Mouse (Mus musculus) frontal cortex, postnatal 14 days (tissue): ENCODE measurements around the gene Ghsr.
"Not testable (repeated sequence)": the region's sequence is repeated elsewhere in the genome, so short reads cannot be mapped to it uniquely, and the experiment has no call there.

Experiments
- DNase-seq, 2 experiments: peaks; one replicate each; pipeline ENCODE4 v3.0.0; 2022; ENCODE audit warnings: low spot score in 2 of 2

The Ghsr gene

DNA sequence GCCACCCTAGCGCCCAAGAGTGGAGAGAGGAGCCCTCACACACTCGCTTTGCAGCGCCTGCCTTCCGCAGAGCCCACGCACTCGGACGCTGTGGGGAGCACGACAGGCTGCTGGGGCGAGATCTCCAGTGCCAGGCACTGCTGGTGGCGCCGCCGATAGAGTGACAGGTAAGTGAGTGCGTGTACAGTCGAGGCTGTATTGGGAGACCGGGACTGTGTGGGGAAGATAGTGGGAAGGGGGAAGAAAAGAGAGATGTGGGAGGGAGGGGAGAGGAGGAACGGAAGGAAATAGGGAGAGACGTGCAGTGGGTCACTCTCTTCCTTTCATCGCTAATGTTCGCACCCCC, at the start of gene Ghsr:
Gene Ghsr, plus strand, starts transcription at position 76 of the 346 bp plus-strand sequence.
- DNase-seq: no peak

DNA sequence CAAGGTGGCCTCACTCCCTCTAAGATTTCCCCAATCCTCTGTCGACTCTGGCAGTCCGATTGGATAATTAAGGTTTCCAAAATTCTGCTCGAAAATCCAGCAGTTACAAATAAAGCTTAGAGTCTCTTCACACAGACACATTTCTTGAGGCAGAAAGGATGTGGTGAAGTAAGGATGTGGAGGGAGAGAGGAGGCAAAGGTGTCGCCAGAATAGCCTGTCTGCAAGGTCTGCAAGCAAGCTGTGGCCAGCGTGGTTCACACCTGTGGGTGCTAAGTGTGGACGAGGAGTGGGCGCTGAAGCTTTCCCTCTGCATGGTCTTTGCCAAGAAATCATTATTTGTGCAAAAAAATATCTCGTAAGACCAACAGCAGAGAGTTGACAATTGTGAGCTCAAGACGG, 48.6 kb upstream of the Ghsr start:
- DNase-seq: no peak

DNA sequence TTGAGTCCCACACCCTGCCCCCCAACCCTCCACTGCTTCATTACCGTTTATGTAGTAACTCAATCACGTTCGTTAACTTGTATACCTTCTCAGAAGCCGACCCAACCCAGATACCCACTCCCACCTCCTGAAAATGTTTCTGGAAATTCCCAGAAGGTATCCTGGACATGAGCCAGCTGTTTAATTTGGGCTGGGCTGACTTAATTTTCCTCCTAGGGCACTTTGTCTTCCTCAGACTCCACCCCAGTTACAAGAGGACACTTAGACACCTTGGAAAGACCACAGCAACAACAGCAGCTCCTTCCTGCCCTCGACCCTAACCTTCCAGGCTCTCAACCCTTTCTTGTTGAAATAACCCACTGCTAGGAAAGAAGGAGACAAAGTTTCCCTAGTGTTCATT, 47.6 kb upstream of the Ghsr start:
- no peak for DNase-seq

DNA sequence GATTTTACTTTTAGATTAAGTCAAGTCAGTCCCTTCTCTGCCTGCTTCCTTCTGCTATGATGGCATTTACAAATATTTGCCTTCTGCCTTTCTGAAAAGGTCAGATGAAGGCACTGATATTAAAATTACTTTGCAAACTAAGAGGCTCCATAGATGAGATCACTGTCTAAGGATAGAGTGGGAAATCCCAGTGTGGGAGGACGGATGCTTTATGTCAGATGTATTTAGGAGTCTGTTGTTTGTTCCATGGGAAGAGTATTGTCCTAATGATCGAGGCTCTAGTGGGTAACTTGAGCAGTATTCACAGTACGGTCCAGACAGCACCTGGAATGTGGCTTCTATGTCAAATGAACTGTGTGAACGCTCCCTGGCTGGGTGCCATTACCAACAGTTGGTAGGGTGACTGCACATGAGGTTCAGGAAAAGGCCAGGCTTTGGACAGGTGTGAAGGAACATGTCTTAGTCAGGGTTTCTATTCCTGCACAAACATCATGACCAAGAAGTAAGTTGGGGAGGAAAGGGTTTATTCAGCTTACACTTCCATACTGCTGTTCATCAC, 44.4 kb upstream of the Ghsr start:
- no peak for DNase-seq

DNA sequence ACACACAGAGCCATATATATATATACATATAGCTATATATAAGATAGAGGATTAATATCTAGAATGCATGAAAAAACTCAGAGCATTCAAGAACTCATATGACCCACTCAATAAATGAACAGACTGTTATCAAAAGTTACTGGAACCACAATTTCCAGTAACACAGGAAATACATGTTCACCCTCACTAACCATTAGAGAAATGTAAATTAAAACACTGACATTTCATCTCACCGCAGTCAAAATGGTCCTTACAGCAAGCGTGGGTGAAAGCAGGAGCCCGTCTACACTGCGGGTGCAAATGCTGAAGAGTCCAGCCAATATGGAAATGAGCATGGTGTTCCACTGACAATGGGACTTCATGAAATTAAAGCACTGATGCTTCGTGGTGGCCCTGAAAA, 40.4 kb upstream of the Ghsr start:
- no peak for DNase-seq

DNA sequence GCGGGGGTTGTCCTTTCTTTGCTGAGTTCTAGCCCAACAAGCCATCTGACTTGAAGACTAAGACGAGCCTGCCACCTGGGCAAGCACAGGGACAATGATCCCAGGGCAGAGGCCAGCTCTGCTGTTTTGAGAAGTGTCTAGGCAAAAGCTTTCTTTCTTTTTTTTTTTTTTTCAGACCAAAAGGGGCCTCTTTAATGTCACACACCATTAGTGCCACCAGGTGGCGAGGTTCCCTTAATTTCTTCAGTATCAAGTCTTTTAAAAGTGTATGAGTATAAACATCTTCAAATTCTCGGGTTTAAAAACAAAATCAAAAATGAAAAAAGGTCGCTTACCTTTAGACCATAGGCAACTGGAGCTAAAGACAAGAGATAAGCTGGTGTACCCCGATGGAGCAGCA, 32.7 kb upstream of the Ghsr start:
- peak in 1 of 2 experiments; percentile 34 for DNase-seq

DNA sequence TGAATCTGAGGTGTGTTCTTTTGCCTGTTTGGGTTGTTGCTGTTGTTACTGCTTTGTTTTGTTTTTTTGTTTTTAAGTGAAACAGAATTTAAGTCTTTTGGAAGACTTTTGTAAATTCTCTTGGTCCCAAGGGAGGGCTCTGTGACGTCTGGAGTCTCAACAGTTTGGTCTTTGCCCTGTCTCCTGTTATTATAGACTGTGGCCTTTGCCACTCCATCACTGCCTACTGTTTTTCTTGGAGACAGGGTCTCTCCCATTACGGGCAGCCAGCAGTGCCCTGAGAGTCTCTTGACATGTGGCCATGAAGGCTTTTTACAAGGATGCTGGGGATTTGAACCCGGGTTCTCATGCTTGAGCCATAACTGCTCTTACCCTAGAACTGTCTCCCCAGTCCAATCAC, 32.3 kb upstream of the Ghsr start:
- no peak for DNase-seq

DNA sequence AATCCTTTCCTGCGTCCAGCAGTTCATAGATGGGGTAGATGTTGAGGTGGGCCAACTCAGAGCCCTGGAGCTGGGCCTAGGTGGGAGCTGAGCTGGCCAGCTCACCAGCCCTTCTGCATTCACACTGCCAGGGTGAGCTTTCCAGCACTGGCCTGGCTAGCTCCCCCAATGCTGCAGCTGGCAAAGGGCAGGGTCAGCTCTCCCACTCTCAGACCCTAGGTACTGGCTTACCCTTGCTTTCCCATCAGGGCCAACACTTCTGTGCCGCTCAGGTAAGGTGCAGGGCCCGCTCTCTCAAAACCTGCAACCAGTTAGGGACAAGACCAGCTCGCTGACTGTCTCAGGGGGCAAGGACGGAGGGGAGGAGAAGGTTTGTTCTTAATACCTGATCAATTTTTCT, 30.4 kb upstream of the Ghsr start:
- no peak for DNase-seq

DNA sequence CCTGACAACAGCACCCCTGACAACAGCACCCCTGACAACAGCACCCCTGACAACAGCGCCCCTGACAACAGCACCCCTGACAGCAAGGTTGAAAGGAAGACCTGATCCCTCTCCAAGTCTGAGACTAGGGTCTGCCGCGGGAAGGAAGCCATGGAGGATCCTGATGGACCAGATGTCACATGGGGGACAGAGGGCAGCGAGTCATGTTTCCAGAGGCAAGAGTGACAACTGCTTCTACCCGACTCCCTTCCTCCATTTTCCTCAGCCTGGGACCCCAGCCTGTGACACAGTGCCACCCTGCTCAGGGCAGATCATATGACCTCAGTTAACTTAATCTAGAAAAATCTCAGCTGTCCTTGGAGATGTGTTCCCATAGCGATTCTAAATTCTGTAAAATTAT, 28.7 kb upstream of the Ghsr start:
- no peak for DNase-seq

DNA sequence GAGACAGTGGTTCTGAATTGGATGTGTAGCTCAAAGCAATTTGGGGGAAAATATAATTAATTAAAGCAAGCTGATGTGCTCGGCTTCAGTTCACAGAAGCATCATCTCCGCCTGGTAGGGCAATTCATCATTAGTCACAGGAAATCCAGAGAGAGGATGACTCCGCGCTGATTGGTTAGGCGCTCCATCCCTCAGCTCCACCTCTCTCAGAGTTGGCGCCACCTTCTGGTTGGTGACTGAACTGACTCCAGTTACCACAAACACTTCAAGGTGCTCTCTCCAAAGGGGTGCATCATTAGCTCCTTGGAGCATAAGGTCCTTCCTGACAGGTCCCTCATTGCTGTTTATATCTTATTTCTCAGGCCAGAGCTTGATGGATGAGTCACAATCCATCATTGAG, 25.6 kb upstream of the Ghsr start:
- DNase-seq: no peak

DNA sequence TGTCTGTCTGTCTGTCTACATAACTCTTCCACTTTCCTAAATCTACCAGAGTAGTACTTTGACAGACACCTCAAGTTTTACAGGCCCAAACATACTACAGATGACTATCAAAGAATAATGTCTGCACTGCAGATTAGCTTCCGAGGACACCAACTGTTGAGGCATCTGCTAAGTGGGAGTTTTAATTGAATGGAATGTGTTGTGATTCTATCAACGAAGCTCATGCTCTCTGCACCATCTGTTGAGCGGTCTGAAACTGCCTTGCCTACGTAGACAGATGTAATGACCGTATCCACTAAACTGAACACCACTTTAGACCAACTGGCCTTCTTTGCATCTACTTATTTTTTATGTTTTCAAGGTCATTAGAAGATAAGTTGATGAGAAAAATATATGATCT, 22.7 kb upstream of the Ghsr start:
- no peak for DNase-seq

DNA sequence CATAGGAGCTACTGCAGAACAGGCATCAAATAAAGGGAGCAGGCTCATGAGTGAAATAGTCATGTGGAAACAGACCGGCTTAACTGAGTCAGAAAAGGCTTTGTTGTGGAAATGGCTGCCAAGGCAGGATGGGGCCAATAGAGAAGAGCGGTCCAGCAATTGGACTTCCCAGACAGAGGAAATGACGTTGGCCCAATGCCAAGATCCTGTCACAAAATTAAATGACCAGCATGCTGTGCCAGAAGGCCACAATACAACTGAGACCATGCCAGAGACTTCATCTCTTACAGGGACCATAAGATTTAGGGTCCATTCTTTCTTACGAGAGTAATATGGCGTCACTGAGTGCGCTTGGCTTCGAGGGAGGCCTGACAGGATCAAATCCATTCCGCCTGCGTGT, 20.0 kb upstream of the Ghsr start:
- no peak for DNase-seq

DNA sequence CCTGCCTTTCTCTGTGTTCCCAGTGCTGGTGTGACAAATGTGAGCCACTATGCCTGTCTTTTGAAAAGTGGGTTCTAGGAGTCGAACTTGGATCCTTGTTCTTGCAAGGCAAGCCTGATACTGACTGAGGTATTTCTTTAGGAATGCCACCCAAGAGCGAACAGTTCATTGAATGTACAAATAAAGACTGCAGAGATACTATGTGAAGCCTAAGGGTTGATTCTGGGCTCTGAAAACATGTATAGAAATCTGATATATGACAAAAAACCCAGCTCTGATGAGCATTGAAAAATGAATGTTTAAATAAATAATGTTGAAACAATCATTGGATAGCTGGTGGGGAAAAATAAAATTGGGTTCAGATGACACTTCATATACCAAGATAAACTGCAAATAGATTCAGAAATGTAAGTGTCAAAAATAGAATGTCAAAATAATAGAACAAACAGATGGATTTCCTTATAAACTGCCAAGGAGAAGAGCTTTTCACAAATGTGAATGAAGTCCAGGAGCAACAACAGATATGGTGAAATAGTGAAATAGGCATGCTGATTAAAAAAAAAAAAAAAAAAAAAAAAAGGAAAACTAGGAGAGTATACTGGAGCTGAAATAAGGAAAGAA, 11.9 kb upstream of the Ghsr start:
- no peak for DNase-seq

DNA sequence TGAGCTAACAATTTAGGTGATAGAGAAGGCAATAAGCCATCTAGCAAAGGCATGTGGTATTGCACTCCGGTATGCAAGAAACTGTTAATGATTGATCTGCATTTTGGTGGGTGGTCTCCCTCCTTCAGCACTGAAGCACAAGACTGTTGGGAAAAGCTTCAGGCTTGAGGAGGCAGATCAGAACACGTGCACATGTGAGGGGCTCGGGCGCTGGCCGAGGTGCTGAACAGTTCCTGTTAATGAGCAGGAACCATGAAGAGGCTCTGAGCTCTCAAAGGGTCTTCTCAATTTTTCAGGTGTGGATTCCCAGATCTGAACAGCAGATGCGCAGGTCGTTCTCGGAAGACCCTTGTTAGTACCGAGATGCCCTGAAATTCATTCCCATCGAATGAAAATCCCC, 1.0 kb upstream of the Ghsr start:
- no peak for DNase-seq

DNA sequence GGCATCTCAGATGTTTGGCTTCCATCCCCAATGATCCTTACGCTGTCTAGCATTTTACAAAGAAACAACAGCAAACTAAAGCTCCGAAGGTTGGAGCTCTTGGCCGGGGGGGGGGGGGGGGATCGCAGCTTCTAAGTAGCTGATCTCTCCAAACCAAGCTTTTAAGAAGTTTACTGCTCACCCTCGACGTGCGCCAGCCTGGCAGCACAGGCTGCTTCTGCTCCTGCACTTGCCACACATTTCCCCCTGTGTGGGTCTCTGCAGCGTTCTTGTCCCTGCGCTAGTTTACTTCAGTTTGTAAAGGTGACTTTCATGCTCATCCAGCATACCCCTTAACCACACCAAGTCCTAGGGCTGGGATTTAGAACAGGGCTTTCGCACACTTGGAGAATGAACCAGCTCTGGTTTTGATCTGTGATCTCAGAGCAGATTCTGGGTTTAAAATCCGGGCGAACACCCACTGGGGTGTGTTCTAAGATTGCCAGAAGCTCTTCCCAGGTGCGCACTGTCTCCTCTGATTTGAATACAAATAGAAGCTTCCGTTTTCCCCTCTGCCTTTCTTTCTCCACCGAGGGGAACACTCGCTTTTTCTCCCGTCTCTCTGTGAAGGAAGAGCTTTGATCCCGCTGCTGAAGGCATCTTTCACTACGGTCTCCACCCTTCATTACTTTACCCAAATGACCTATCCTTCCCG, 422 bp upstream of the Ghsr start:
- DNase-seq: no peak

DNA sequence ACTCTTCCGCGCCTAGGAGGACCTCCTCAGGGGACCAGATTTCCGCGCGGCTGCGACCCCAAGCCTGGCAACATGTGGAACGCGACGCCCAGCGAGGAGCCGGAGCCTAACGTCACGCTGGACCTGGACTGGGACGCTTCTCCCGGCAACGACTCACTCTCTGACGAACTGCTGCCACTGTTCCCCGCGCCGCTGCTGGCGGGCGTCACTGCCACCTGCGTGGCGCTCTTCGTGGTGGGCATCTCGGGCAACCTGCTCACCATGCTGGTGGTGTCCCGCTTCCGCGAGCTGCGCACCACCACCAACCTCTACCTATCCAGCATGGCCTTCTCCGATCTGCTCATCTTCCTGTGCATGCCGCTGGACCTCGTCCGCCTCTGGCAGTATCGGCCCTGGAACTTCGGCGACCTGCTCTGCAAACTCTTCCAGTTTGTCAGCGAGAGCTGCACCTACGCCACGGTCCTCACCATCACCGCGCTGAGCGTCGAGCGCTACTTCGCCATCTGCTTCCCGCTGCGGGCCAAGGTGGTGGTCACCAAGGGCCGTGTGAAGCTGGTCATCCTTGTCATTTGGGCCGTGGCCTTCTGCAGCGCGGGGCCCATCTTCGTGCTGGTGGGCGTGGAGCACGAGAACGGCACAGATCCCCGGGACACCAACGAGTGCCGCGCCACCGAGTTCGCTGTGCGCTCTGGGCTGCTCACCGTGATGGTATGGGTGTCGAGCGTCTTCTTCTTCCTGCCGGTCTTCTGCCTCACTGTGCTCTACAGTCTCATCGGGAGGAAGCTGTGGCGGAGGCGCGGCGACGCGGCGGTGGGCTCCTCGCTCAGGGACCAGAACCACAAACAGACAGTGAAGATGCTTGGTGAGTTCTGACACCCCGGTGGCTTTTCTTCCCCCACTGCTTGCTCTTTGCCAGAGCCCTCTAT, 837 bp downstream of the Ghsr start:
- DNase-seq: no peak

DNA sequence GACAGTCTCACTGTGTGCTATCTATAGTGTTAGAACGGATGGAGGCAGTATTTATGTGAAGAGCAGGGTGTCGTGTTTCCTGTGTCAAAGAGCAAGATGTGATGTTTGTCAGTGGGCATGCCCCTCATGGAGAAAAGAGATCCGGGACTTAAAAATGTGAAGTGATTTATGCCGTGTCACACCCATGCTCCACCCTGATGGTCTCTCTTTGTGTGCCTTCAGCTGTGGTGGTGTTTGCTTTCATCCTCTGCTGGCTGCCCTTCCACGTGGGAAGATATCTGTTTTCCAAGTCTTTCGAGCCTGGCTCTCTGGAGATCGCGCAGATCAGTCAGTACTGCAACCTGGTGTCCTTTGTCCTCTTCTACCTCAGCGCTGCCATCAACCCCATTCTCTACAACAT, 3.2 kb downstream of the Ghsr start:
- no peak for DNase-seq

DNA sequence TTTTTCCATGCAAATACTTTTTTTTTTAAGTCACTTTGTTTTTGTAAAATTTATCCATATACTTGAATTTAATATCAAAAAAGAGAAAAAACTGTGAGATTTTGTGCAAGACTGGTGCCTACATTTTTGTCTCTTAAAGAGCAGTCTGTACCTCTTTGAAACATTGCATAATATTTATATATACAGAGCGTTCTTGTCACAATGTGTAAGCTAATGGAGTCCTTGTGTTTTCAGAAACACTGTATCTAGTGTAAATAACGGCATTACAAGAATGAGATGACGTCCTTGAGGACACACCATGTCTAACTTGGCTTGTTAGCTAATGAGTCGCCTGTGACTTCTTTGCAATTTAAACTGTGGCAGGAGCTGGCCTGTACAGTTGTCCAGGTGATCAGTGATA, 6.8 kb downstream of the Ghsr start:
- no peak for DNase-seq

DNA sequence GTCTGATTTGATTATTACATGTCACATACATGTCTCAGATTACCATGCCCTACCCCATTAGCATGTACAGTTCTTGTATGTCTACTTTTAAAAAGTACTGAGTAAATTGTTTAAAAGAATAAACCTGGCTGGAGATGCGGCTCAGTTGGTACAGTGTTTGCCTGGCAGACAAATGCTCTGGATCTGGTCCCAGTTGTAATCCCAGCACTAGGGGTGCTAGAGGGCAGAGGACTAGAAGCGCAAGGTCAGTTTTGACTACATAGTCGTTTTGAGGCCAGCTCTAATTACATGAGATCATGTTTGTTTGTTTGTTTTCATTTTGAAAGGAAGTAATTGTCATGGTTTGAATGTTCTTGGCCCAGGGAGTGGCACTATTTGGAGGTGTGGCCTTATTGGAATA, 13.7 kb downstream of the Ghsr start:
- DNase-seq: no peak

DNA sequence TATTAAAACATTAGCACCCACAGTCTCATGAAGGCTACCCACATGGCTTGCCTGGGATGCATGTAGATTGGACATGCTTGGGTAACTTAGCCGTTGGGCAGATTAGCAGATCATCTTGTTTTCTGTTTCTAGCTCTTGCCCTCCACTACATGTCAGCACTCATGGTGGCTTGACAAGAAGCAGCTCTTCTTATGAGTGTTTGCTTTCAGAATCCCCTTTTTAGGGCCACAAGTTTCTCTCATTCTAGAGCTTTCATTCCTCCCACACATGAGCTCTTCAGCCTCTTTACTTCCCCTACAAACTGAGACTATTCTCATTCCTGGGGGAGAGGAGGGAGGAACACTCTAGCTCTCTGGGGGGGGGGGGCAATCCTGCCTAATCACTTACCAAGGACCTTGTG, 18.8 kb downstream of the Ghsr start:
- DNase-seq: no peak

DNA sequence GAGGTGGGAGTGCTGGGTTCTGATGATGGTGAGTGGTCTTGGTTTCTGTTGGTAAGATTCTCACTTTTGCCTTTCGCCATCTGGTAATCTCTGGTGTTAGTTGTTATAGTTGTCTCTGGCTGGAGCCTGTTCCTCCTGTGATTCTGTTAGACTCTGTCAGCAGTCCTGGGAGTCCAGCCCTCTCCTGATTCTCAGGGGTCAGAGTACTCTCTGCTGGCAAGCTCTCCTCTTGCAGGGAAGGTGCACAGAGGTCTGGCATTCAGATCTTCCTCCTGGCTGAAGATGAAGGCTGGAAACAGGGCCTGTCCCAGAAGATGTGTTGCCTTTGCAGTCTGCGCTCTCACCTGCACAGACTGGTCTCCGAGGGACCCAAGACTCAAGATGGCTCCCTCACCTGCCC, 29.8 kb downstream of the Ghsr start:
- DNase-seq: not testable (repeated sequence)

DNA sequence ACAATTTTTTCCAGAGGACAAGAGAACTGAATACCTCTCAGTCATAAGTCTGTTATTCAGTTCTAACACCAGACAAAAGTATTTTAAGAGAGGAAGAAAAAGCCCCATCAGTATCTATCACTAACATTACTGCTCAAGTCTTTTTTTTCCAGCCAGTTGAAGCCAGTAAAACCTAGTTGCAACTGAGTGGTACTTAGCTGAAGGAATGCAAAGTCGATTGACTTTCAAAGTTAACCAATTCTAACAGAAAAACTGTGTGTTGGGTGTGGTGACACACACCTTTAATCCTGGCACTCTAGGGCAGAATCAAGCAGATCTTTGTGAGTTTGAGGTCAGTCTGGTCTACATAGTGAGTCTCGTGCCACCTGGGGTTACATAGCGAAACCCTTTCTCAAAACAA, 35.3 kb downstream of the Ghsr start:
- DNase-seq: no peak

DNA sequence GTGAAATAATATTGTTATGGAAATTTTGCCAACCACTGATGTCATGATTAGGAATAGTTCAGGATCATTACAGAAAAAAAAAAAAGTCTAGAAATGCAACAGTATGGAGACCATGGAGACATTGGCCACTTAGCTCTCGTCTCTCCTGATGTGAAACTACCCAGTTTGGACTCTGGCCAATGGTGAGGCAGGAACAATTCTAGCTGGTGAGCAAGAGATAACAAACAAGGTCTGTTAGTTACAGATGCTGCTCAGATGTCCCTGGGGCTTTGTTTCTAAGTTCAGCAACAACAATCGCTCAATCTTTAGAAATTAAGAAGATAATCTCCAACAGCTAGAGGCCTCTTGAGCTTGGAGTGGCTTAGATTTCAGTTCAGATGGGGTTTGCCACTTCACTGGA, 37.4 kb downstream of the Ghsr start:
- DNase-seq: no peak
